Comparison of ENCODE assay signal across 17 mouse cellular contexts in the genomic region with DNA sequence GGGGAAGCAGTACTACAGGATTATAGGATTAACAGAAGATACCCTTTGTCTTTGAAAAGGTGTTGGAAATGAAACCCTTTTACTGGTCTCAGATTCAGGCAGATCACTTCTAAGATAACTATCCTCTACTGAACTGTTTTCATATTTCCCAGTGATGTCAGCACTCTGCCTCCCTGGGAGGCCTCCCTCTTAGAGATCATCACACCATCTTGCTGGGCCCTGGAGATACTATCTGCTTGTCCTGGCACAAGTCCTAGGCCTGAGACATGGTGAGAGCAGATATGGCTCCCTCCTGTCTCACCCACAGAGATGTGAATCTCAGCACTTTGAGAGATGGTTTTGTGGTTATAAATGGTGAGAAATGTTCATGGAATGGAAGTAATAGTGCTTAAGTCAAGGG.
"Had no signal": no experiment of that assay in that cellular context is flagged by ENCODE, and none has a peak within 500 bp of the region (broad histone marks: within the 10 kb centered on the region; RNA-seq: fewer than 3 reads in every experiment).

No protein-coding gene starts in this region.

- H3K27ac ChIP-seq: kidney, embryonic 15.5 days; left cerebral cortex, adult 2 months; liver, embryonic 13.5 days; macrophage; midbrain, embryonic 12.5 days; midbrain, embryonic 15.5 days; neural tube, embryonic 13.5 days; stomach, embryonic 15.5 days had no signal

- H3K4me1 ChIP-seq: kidney, embryonic 15.5 days; liver, embryonic 13.5 days; midbrain, embryonic 12.5 days; midbrain, embryonic 15.5 days; neural tube, embryonic 13.5 days; stomach, embryonic 15.5 days had no signal

- H3K4me3 ChIP-seq: kidney, embryonic 15.5 days; left cerebral cortex, adult 2 months; liver, embryonic 13.5 days; midbrain, embryonic 12.5 days; midbrain, embryonic 15.5 days; neural tube, embryonic 13.5 days; stomach, embryonic 15.5 days had no signal

- ATAC-seq: midbrain, embryonic 15.5 days had no signal

- DNase-seq: kidney, adult 8-10 months; kidney, postnatal 10 days; kidney, postnatal 36 days; layer of hippocampus, postnatal 36 days; liver, embryonic 13.5 days; lung, adult 2 months; retina, postnatal 1 day; right cerebral cortex, postnatal 25 days; spleen, adult 18-20 months; thymus, postnatal 36 days had no signal
